Mouse (Mus musculus) liver, embryonic 12.5 days (tissue): ENCODE data around the gene Lhfp. TPM values are rescaled to one million over a fixed set of nuclear protein-coding genes. Genes with fewer than 3 reads are reported as not detected.

Source experiments
- ATAC-seq: fragments of 200-750 bp; cut with Nextera tagmentation; 2 replicates; pipeline ENCODE4 v1.8.0; 2017; ENCODE audit warnings: moderate number of reproducible peaks, mild to moderate bottlenecking, moderate library complexity
- H3K27ac ChIP-seq: fragments of 300-500 bp; sonication (generic); 2 replicates; pipeline ENCODE4 v1.5.1; 2016; ENCODE audit warnings: mild to moderate bottlenecking
- H3K27me3 ChIP-seq: fragments of 300-500 bp; sonication (generic); replicated peaks from 2 replicates; pipeline ENCODE4 v1.6.1; 2016; ENCODE audit warnings: mild to moderate bottlenecking, moderate library complexity
- H3K36me3 ChIP-seq: fragments of 300-500 bp; sonication (generic); 2 replicates; pipeline ENCODE4 v1.6.1; 2016; ENCODE audit warnings: mild to moderate bottlenecking, moderate library complexity
- H3K4me1 ChIP-seq: fragments of 300-500 bp; sonication (generic); 2 replicates; pipeline ENCODE4 v1.6.1; 2016
- H3K4me2 ChIP-seq: fragments of 300-500 bp; sonication (generic); 2 replicates; pipeline ENCODE4 v1.6.1; 2016; ENCODE audit warnings: mild to moderate bottlenecking, moderate library complexity
- H3K4me3 ChIP-seq: fragments of 300-500 bp; sonication (generic); 2 replicates; pipeline ENCODE4 v1.5.1; 2016; ENCODE audit warnings: mild to moderate bottlenecking, moderate library complexity
- H3K9ac ChIP-seq: fragments of 300-500 bp; sonication (generic); 2 replicates; pipeline ENCODE4 v1.6.1; 2016; ENCODE audit warnings: mild to moderate bottlenecking, moderate library complexity
- H3K9me3 ChIP-seq: fragments of 300-500 bp; sonication (generic); replicated peaks from 2 replicates; pipeline ENCODE4 v1.6.1; 2016; ENCODE audit warnings: mild to moderate bottlenecking, moderate library complexity
- WGBS: fragments of 180-500 bp; shearing (Covaris S2); methylation state at CpG from one replicate; pipeline ENCODE4 v1.1.7; 2016; ENCODE audit not compliant: insufficient replicate concordance; 5-methylcytosine and 5-hydroxymethylcytosine counted together
- polyA plus RNA-seq: library from polyadenylated mRNA; unstranded; fragments of >200 nt; fragmentation: Nextera tagmentation; extraction: Ambion mirVana; gene quantifications from 2 replicates; pipeline ENCODE4 v1.2.1, GENCODE M21; 2016

Gene Lhfp
- polyA plus RNA-seq, 1 experiment from 2014 or later, result 6.3 TPM

- ATAC-seq, result no peak
- WGBS, result 75% methylated on average over 10 of the region's 10 CpGs
- no peaks in the 10 kb centered on the region for H3K27me3 ChIP-seq
- H3K36me3 ChIP-seq, result no peaks in the 10 kb centered on the region
- H3K9ac ChIP-seq, result no peak overlapping the region
- no peak overlapping the region for H3K27ac ChIP-seq
- no peak overlapping the region for H3K4me3 ChIP-seq
- H3K9me3 ChIP-seq, result no peaks in the 10 kb centered on the region
- no peaks in the 10 kb centered on the region for H3K4me1 ChIP-seq
- H3K4me2 ChIP-seq, result no peak overlapping the region
These were observed 169.6 kb downstream of the Lhfp start for GRCm38 (mm10) chr3:53210691-53211526.

- H3K36me3 ChIP-seq, result no peaks in the 10 kb centered on the region
- H3K27ac ChIP-seq, result no peak overlapping the region
- H3K4me1 ChIP-seq, result no peaks in the 10 kb centered on the region
- no peak overlapping the region for H3K4me3 ChIP-seq
- no peak for ATAC-seq
- no peak overlapping the region for H3K4me2 ChIP-seq
- no peaks in the 10 kb centered on the region for H3K27me3 ChIP-seq
- 78% methylated on average over 2 of the region's 2 CpGs for WGBS
- no peaks in the 10 kb centered on the region for H3K9me3 ChIP-seq
- H3K9ac ChIP-seq, result no peak overlapping the region
These were observed 171.3 kb downstream of the Lhfp start for GRCm38 (mm10) chr3:53212599-53212998.

GRCm38 (mm10) chr3:53213346-53213745, 172.0 kb downstream of the Lhfp start:
- H3K27me3 ChIP-seq, result no peaks in the 10 kb centered on the region
- ATAC-seq, result no peak
- WGBS, result 80% methylated on average over 3 of the region's 3 CpGs
- no peak overlapping the region for H3K27ac ChIP-seq
- no peaks in the 10 kb centered on the region for H3K4me1 ChIP-seq
- H3K36me3 ChIP-seq, result no peaks in the 10 kb centered on the region
- no peak overlapping the region for H3K4me3 ChIP-seq
- H3K9ac ChIP-seq, result no peak overlapping the region
- H3K9me3 ChIP-seq, result no peaks in the 10 kb centered on the region
- H3K4me2 ChIP-seq, result no peak overlapping the region

GRCm38 (mm10) chr3:53213746-53214271, 172.5 kb downstream of the Lhfp start:
- WGBS, result 57% methylated on average over 7 of the region's 7 CpGs
- H3K4me1 ChIP-seq, result no peaks in the 10 kb centered on the region

DNA sequence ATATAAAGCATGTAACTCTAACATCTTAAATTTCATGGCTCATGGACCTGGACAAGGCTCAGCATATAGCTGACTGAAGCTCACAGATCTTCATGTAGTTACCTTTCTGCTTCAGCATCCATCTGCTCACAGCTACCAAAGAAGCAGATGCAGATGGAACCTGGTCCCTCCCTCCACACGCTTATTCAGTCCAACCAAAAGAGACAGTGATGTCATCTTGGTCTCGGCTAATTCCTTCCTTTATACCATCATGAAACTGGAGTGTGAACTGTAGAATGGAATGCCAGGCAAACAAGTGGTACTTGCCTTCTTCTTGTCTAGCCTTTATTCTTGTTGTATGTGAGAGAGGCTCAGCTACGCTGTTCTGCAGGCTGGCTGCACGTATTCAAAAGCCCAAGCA, 173.1 kb downstream of the Lhfp start:
- H3K36me3 ChIP-seq, result no peaks in the 10 kb centered on the region
- no peak overlapping the region for H3K4me3 ChIP-seq
- H3K4me2 ChIP-seq, result no peak overlapping the region
- H3K9ac ChIP-seq, result no peak overlapping the region
- no peak for ATAC-seq
- no peak overlapping the region for H3K27ac ChIP-seq
- no peaks in the 10 kb centered on the region for H3K9me3 ChIP-seq
- H3K27me3 ChIP-seq, result no peaks in the 10 kb centered on the region
- WGBS, result 63% methylated on average over 4 of the region's 4 CpGs
- H3K4me1 ChIP-seq, result no peaks in the 10 kb centered on the region

More at GRCm38 (mm10) chr3:53213746-53214271, 172.5 kb downstream of the Lhfp start:
- H3K36me3 ChIP-seq, result no peaks in the 10 kb centered on the region
- no peak overlapping the region for H3K27ac ChIP-seq
- no peak for ATAC-seq
- no peak overlapping the region for H3K9ac ChIP-seq
- no peak overlapping the region for H3K4me3 ChIP-seq
- H3K4me2 ChIP-seq, result no peak overlapping the region
- no peaks in the 10 kb centered on the region for H3K9me3 ChIP-seq
- H3K27me3 ChIP-seq, result no peaks in the 10 kb centered on the region

DNA sequence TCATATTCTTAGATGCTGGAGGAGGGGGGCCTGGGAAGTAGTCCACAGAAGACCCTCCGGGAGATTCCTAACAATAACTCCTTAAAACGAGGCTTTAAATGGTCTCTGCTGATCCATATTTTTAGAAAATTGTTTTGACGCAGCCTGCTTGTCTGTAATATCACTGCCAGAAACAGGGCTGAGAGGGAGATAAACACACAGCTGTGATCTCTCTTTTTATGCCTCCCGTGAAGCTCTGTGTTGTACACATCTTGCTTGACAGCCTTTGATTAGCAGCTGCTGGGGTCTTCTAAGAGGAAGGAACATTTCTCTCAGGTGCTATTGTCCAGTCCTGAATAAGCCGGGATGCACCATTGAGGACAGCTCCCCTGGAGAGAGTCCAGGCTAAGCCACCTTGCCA, 176.4 kb downstream of the Lhfp start:
- H3K9ac ChIP-seq, result no peak overlapping the region
- 66% methylated on average over 5 of the region's 5 CpGs for WGBS
- no peak for ATAC-seq
- H3K4me2 ChIP-seq, result no peak overlapping the region
- H3K27me3 ChIP-seq, result no peaks in the 10 kb centered on the region
- H3K4me1 ChIP-seq, result no peaks in the 10 kb centered on the region
- no peak overlapping the region for H3K27ac ChIP-seq
- no peak overlapping the region for H3K4me3 ChIP-seq
- no peaks in the 10 kb centered on the region for H3K36me3 ChIP-seq
- no peaks in the 10 kb centered on the region for H3K9me3 ChIP-seq

DNA sequence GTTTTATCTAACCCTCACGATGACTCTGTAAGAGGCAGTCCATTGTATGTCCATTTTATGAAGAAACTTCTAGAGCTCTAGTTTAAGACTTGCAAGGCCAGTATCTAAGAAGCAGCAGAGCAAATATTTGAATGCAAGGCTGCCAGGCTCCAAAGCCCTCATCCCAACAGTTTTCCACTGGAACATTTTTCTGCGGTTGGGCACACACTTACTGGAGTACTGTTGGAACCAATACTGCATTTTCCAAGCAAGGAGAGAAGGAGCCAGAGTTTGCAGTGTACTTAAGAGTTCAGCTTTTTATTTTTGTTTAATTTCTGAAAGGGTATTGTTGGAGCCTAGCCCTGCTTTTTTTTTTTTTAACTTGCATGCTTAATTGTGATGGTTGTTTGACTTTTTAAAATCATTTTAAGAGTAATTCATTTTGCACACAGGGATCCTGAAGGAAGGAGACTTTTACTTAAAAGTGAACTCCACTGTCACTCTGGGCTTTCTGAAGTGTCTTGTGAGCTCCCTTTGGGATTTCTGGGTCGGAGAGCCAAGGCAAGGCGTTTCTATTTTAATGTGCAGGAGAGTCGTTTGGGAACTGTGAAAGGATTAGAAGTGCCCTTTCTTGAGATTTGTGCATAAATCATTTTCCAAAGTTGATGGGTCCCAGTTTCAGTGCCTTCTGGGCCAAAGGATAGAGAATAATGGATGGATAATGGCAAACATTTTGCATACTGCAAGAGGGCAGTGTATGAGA, 180.4 kb downstream of the Lhfp start:
- H3K9ac ChIP-seq, result no peak overlapping the region
- no peak overlapping the region for H3K27ac ChIP-seq
- H3K36me3 ChIP-seq, result no peaks in the 10 kb centered on the region
- H3K27me3 ChIP-seq, result no peaks in the 10 kb centered on the region
- no peaks in the 10 kb centered on the region for H3K4me1 ChIP-seq
- WGBS, result 64% methylated on average over 5 of the region's 5 CpGs
- H3K9me3 ChIP-seq, result no peaks in the 10 kb centered on the region
- H3K4me3 ChIP-seq, result no peak overlapping the region
- ATAC-seq, result no peak
- H3K4me2 ChIP-seq, result no peak overlapping the region

- Histone ChIP-seq H3K4me1 (no peaks in the 10 kb centered on the region), H3K9ac (no peak overlapping the region), H3K27me3 (no peaks in the 10 kb centered on the region), H3K36me3 (no peaks in the 10 kb centered on the region), H3K9me3 (no peaks in the 10 kb centered on the region), H3K4me3 (no peak overlapping the region), H3K27ac (no peak overlapping the region), H3K4me2 (no peak overlapping the region)
- WGBS, result 63% methylated on average over 5 of the region's 5 CpGs
- no peak for ATAC-seq
These were observed 182.8 kb downstream of the Lhfp start for GRCm38 (mm10) chr3:53224141-53224540.

DNA sequence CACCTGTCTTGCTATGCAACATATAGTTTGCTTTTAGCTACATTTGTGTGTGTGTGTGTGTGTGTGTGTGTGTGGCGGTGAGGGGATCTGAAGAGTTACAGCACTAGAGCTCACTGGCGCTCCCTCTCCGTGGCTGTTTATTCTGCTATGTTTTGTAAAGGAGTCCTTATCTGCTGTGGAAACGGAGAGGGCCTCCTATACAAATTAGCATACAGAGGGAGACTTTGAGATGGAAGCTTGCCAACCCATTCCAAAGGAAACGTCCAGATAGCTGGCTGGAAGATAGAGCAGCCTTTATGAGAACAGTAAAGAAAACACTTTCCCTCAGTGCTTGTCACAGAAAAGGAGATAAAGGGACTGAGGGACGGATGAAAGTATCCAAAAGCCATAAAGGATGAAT, 184.4 kb downstream of the Lhfp start:
- H3K4me3 ChIP-seq, result no peak overlapping the region
- no peaks in the 10 kb centered on the region for H3K27me3 ChIP-seq
- WGBS, result 40% methylated on average over 6 of the region's 6 CpGs
- no peak overlapping the region for H3K4me2 ChIP-seq
- no peak overlapping the region for H3K27ac ChIP-seq
- ATAC-seq, result no peak
- no peaks in the 10 kb centered on the region for H3K9me3 ChIP-seq
- no peaks in the 10 kb centered on the region for H3K4me1 ChIP-seq
- no peaks in the 10 kb centered on the region for H3K36me3 ChIP-seq
- H3K9ac ChIP-seq, result no peak overlapping the region

DNA sequence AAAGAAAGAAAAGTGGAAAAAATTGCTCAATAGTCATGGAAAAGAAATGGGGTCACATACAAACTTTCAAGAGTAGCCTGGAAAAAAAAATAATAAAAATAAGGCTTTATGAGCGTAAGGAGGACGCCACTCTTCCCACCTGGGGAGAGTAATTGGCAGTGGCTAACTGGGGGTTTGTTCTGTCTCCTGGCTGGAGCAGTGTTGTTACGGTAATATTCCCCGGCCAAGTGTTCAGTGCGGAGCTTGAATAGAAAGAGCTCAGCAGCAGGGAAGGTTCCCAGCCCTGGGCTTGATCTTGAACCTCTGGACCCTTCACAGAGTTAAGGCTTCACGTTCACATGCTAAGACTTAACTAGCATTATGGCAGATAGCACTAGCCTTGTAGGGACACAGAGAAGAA, 184.9 kb downstream of the Lhfp start:
- Histone ChIP-seq H3K36me3 (no peaks in the 10 kb centered on the region), H3K4me2 (no peak overlapping the region), H3K27ac (no peak overlapping the region), H3K27me3 (no peaks in the 10 kb centered on the region), H3K4me1 (no peaks in the 10 kb centered on the region), H3K9me3 (no peaks in the 10 kb centered on the region), H3K4me3 (no peak overlapping the region), H3K9ac (no peak overlapping the region)
- 71% methylated on average over 6 of the region's 6 CpGs for WGBS
- no peak for ATAC-seq

GRCm38 (mm10) chr3:53227866-53228265, 186.5 kb downstream of the Lhfp start:
- ATAC-seq, result no peak
- Histone ChIP-seq H3K4me3 (no peak overlapping the region), H3K27ac (no peak overlapping the region), H3K27me3 (no peaks in the 10 kb centered on the region), H3K9ac (no peak overlapping the region), H3K9me3 (no peaks in the 10 kb centered on the region), H3K4me2 (no peak overlapping the region), H3K36me3 (no peaks in the 10 kb centered on the region), H3K4me1 (no peaks in the 10 kb centered on the region)

DNA sequence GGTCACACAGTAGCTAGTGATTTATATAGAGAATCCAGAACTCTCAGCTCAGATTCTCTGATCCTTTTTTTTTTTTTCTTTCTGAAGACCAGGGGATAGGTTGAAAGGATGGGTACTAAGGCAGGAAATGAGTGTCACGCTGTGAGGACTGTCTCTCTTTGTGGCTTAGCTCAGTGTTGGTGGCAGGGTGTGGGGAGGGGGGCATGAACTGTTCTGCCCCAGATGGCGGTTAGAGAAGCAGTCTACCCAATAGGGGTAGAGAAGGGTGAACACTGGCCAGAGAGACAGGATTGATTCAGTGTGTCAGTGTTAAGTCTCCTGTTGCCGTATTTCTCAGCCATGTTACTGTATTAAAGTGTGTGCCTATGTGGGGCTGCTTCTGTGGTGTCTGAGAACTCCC, 189.2 kb downstream of the Lhfp start:
- 48% methylated on average over 3 of the region's 3 CpGs for WGBS
- no peaks in the 10 kb centered on the region for H3K36me3 ChIP-seq
- no peaks in the 10 kb centered on the region for H3K9me3 ChIP-seq
- no peak overlapping the region for H3K9ac ChIP-seq
- ATAC-seq, result no peak
- no peak overlapping the region for H3K27ac ChIP-seq
- H3K4me1 ChIP-seq, result no peaks in the 10 kb centered on the region
- H3K4me2 ChIP-seq, result no peak overlapping the region
- no peaks in the 10 kb centered on the region for H3K27me3 ChIP-seq
- no peak overlapping the region for H3K4me3 ChIP-seq
